Mouse (Mus musculus): Measurements from ENCODE around the gene Hs6st2. TPM values are rescaled to one million over a fixed set of nuclear protein-coding genes. Genes with fewer than 3 reads are reported as not detected.
A peak's percentile ranks its signal among the peaks of the same experiment; 100 is the strongest.

Hs6st2 gene
- 20.4 and 21.7 TPM in 2 replicates for polyA plus RNA-seq (2016; fragmentation: Nextera tagmentation; extraction: Ambion mirVana)

GRCm38 (mm10) chrX:51681756-51682155 lies at the start of gene Hs6st2:
Gene Hs6st2, minus strand, starts transcription at chrX:51681856.
- 19% methylated on average over 5 of the region's 5 CpGs for WGBS
- no peak within 1 kb of the TSS for H3K27ac ChIP-seq (ENCODE audit: poor library complexity, severe bottlenecking)

GRCm38 (mm10) chrX:51714086-51714745 lies 32.6 kb upstream of the Hs6st2 start:
- WGBS: 29% methylated on average over 8 of the region's 8 CpGs
- no peaks in the 10 kb centered on the region for H3K9me3 ChIP-seq (replicated peaks)
- H3K36me3 ChIP-seq: no peaks in the 10 kb centered on the region
- no peak overlapping the region for H3K4me3 ChIP-seq
- H3K27me3 ChIP-seq (replicated peaks): no peaks in the 10 kb centered on the region
- H3K27ac ChIP-seq (ENCODE audit: poor library complexity, severe bottlenecking): no peak overlapping the region
- H3K9ac ChIP-seq: no peak overlapping the region
- peaks cover 13% of the 10 kb centered on the region for H3K4me1 ChIP-seq (replicated peaks)
- H3K4me2 ChIP-seq: peak overlapping the region; percentile 31; the same call in 1 of the 2 replicates
- ATAC-seq (ENCODE audit: insufficient number of reproducible peaks, low FRiP score): no peak

More at GRCm38 (mm10) chrX:51681756-51682155, at the start of gene Hs6st2:
- Histone ChIP-seq H3K4me1 (replicated peaks) (no peaks in the 10 kb centered on the region; the same call in 1 of the 2 replicates), H3K27me3 (replicated peaks) (peaks cover 34% of the 10 kb centered on the region), H3K4me2 (peak within 1 kb of the TSS; percentile 82), H3K36me3 (no peaks in the 10 kb centered on the region), H3K9ac (peak within 1 kb of the TSS; percentile 69), H3K4me3 (peak within 1 kb of the TSS; percentile 58), H3K9me3 (replicated peaks) (peaks cover 3% of the 10 kb centered on the region; the same call in 1 of the 2 replicates)
- no peak for ATAC-seq (ENCODE audit: insufficient number of reproducible peaks, low FRiP score)

GRCm38 (mm10) chrX:51712996-51713395 lies 31.3 kb upstream of the Hs6st2 start:
- Histone ChIP-seq H3K4me1 (replicated peaks) (peaks cover 13% of the 10 kb centered on the region), H3K4me3 (no peak overlapping the region), H3K9me3 (replicated peaks) (no peaks in the 10 kb centered on the region), H3K36me3 (no peaks in the 10 kb centered on the region), H3K27me3 (replicated peaks) (no peaks in the 10 kb centered on the region), H3K27ac (ENCODE audit: poor library complexity, severe bottlenecking) (no peak overlapping the region), H3K4me2 (no peak overlapping the region), H3K9ac (no peak overlapping the region)
- no peak for ATAC-seq (ENCODE audit: insufficient number of reproducible peaks, low FRiP score)
- 34% methylated on average over 1 of the region's 1 CpGs for WGBS

- ATAC-seq (ENCODE audit: insufficient number of reproducible peaks, low FRiP score): no peak
- Histone ChIP-seq H3K4me3 (no peak overlapping the region), H3K9ac (no peak overlapping the region), H3K4me2 (no peak overlapping the region), H3K9me3 (replicated peaks) (no peaks in the 10 kb centered on the region), H3K27ac (ENCODE audit: poor library complexity, severe bottlenecking) (no peak overlapping the region), H3K27me3 (replicated peaks) (peaks cover 4% of the 10 kb centered on the region; the same call in 1 of the 2 replicates), H3K36me3 (no peaks in the 10 kb centered on the region), H3K4me1 (replicated peaks) (no peaks in the 10 kb centered on the region)
- WGBS: 66% methylated on average over 4 of the region's 4 CpGs
Measured at GRCm38 (mm10) chrX:51702823-51703222, 21.2 kb upstream of the Hs6st2 start.

- Histone ChIP-seq H3K4me3 (no peak overlapping the region), H3K27me3 (replicated peaks) (peaks cover 8% of the 10 kb centered on the region; the same call in 1 of the 2 replicates), H3K36me3 (no peaks in the 10 kb centered on the region), H3K9me3 (replicated peaks) (no peaks in the 10 kb centered on the region), H3K27ac (ENCODE audit: poor library complexity, severe bottlenecking) (no peak overlapping the region), H3K9ac (no peak overlapping the region), H3K4me2 (no peak overlapping the region), H3K4me1 (replicated peaks) (no peaks in the 10 kb centered on the region)
- WGBS: 32% methylated on average over 4 of the region's 4 CpGs
- ATAC-seq (ENCODE audit: insufficient number of reproducible peaks, low FRiP score): no peak
Measured at GRCm38 (mm10) chrX:51699079-51699478, 17.4 kb upstream of the Hs6st2 start.

- no peaks in the 10 kb centered on the region for H3K36me3 ChIP-seq
- H3K27me3 ChIP-seq (replicated peaks): peaks cover 24% of the 10 kb centered on the region; the same call in 1 of the 2 replicates
- no peak overlapping the region for H3K27ac ChIP-seq (ENCODE audit: poor library complexity, severe bottlenecking)
- 43% methylated on average over 6 of the region's 6 CpGs for WGBS
- no peaks in the 10 kb centered on the region for H3K9me3 ChIP-seq (replicated peaks)
- H3K9ac ChIP-seq: no peak overlapping the region
- H3K4me1 ChIP-seq (replicated peaks): no peaks in the 10 kb centered on the region; the same call in 1 of the 2 replicates
- ATAC-seq (ENCODE audit: insufficient number of reproducible peaks, low FRiP score): no peak
- H3K4me3 ChIP-seq: no peak overlapping the region
- H3K4me2 ChIP-seq: no peak overlapping the region
Measured at GRCm38 (mm10) chrX:51686048-51686949, 4.6 kb upstream of the Hs6st2 start.

GRCm38 (mm10) chrX:51684336-51685056 lies 2.8 kb upstream of the Hs6st2 start:
- H3K4me2 ChIP-seq: no peak overlapping the region
- no peak overlapping the region for H3K9ac ChIP-seq
- no peak for ATAC-seq (ENCODE audit: insufficient number of reproducible peaks, low FRiP score)
- peaks cover 3% of the 10 kb centered on the region; the same call in 1 of the 2 replicates for H3K9me3 ChIP-seq (replicated peaks)
- H3K36me3 ChIP-seq: no peaks in the 10 kb centered on the region
- H3K4me3 ChIP-seq: no peak overlapping the region
- no peaks in the 10 kb centered on the region; the same call in 1 of the 2 replicates for H3K4me1 ChIP-seq (replicated peaks)
- WGBS: 56% methylated on average over 3 of the region's 3 CpGs
- H3K27me3 ChIP-seq (replicated peaks): peaks cover 24% of the 10 kb centered on the region; the same call in 1 of the 2 replicates
- H3K27ac ChIP-seq (ENCODE audit: poor library complexity, severe bottlenecking): no peak overlapping the region

- Histone ChIP-seq H3K36me3 (no peaks in the 10 kb centered on the region), H3K9me3 (replicated peaks) (peaks cover 3% of the 10 kb centered on the region; the same call in 1 of the 2 replicates), H3K4me2 (peak overlapping the region; percentile 82), H3K4me1 (replicated peaks) (no peaks in the 10 kb centered on the region; the same call in 1 of the 2 replicates), H3K4me3 (peak overlapping the region; percentile 58), H3K9ac (peak overlapping the region; percentile 69), H3K27me3 (replicated peaks) (peaks cover 34% of the 10 kb centered on the region), H3K27ac (ENCODE audit: poor library complexity, severe bottlenecking) (no peak overlapping the region)
- peak; percentile 51 for ATAC-seq (ENCODE audit: insufficient number of reproducible peaks, low FRiP score)
- 10% methylated on average over 38 of the region's 43 CpGs for WGBS
Measured at GRCm38 (mm10) chrX:51681170-51681667, 437 bp downstream of the Hs6st2 start.

- Histone ChIP-seq H3K4me2 (peak overlapping the region; percentile 82), H3K27ac (ENCODE audit: poor library complexity, severe bottlenecking) (no peak overlapping the region), H3K4me1 (replicated peaks) (no peaks in the 10 kb centered on the region), H3K9ac (peak overlapping the region; percentile 69), H3K27me3 (replicated peaks) (peaks cover 34% of the 10 kb centered on the region), H3K4me3 (peak overlapping the region; percentile 58), H3K36me3 (no peaks in the 10 kb centered on the region), H3K9me3 (replicated peaks) (peaks cover 3% of the 10 kb centered on the region; the same call in 1 of the 2 replicates)
- peak; percentile 45; the same call in 1 of the 2 replicates for ATAC-seq (ENCODE audit: insufficient number of reproducible peaks, low FRiP score)
- 12% methylated on average over 70 of the region's 70 CpGs for WGBS
Measured at GRCm38 (mm10) chrX:51680428-51681169, 1.1 kb downstream of the Hs6st2 start.
